Mouse (Mus musculus) hindbrain, embryonic 14.5 days (tissue): ENCODE measurements at regions not wholly inside any gene's neighbourhood (a gene's known extent, or its start where the extent isn't known, plus 50 kb on each side); places are given as distances from the start of the nearest gene placed in this dataset.
"Not testable (repeated sequence)": the region's sequence is repeated elsewhere in the genome, so short reads cannot be mapped to it uniquely, and the experiment has no call there.

Source experiments
- ATAC-seq: fragments of 200-750 bp; cut with Nextera tagmentation; 2 replicates; pipeline ENCODE4 v1.8.0; 2017; ENCODE audit warnings: moderate number of reproducible peaks, mild to moderate bottlenecking, moderate TSS enrichment, moderate library complexity; ENCODE audit not compliant: low FRiP score
- DNase-seq: peaks from one replicate; pipeline ENCODE4 v3.0.0-alpha.2; 2015; ENCODE audit warnings: low spot score
- H3K27ac ChIP-seq: fragments of 300-500 bp; sonication (generic); 2 replicates; pipeline ENCODE4 v1.5.1; 2014; ENCODE audit warnings: mild to moderate bottlenecking, moderate library complexity
- H3K27me3 ChIP-seq: fragments of 300-500 bp; sonication (generic); 2 replicates; pipeline ENCODE4 v1.6.1; 2014; ENCODE audit warnings: mild to moderate bottlenecking, low read length, mixed read lengths; ENCODE audit not compliant: control insufficient read depth, insufficient read depth
- H3K36me3 ChIP-seq: fragments of 300-500 bp; sonication (generic); replicated peaks from 2 replicates; pipeline ENCODE4 v1.6.1; 2014; ENCODE audit not compliant: control insufficient read depth, insufficient read depth
- H3K4me1 ChIP-seq: fragments of 300-500 bp; sonication (generic); replicated peaks from 2 replicates; pipeline ENCODE4 v1.6.1; 2014; ENCODE audit warnings: antibody characterized with exemption, low read length, mixed read lengths; ENCODE audit not compliant: control insufficient read depth, insufficient read depth
- H3K4me2 ChIP-seq: fragments of 300-500 bp; sonication (generic); replicated peaks from 2 replicates; pipeline ENCODE4 v1.6.1; 2014; ENCODE audit warnings: mild to moderate bottlenecking, moderate library complexity
- H3K4me3 ChIP-seq: fragments of 300-500 bp; sonication (generic); replicated peaks from 2 replicates; pipeline ENCODE4 v1.5.1; 2014; ENCODE audit warnings: mild to moderate bottlenecking, low read length
- H3K9ac ChIP-seq: fragments of 300-500 bp; sonication (generic); 2 replicates; pipeline ENCODE4 v1.6.1; 2014
- H3K9me3 ChIP-seq: fragments of 300-500 bp; sonication (generic); 2 replicates; pipeline ENCODE4 v1.6.1; 2016; ENCODE audit warnings: low read length; ENCODE audit not compliant: control insufficient read depth
- WGBS: fragments of 180-500 bp; shearing (Covaris S2); extraction: QIAGEN DNeasy Blood & Tissue Kit; methylation state at CpG from one replicate; pipeline ENCODE4 v1.1.7; 2014; 5-methylcytosine and 5-hydroxymethylcytosine counted together

DNA sequence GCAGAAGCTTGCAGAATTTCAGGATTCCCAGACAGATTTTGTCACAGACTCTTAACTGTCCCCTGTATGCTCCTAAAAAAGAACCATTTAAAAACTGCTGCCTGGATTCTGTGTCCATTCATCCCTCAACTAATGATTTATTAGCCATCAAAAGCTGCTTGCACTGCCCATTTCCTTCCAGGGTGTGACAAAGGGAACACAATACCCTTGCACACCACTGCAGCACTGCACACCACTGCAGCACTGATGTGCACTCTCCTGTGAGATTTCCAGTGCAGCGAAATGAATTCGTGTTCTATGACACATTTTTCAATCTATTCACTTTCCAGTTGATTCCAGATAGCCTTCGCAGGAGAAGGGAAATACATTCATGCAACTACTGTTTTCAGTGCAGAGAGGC, 555.0 kb upstream of the Adamts5 start:
- WGBS: 70% methylated on average over 3 of the region's 3 CpGs
- DNase-seq (no peak), ATAC-seq (no peak)
- H3K9me3 ChIP-seq: no peaks in the 10 kb centered on the region
- H3K36me3 ChIP-seq: no peaks in the 10 kb centered on the region
- H3K4me3 ChIP-seq: no peak overlapping the region
- no peak overlapping the region for H3K4me2 ChIP-seq
- H3K4me1 ChIP-seq: no peaks in the 10 kb centered on the region
- no peaks in the 10 kb centered on the region for H3K27me3 ChIP-seq
- H3K9ac ChIP-seq: no peak overlapping the region
- H3K27ac ChIP-seq: no peak overlapping the region

DNA sequence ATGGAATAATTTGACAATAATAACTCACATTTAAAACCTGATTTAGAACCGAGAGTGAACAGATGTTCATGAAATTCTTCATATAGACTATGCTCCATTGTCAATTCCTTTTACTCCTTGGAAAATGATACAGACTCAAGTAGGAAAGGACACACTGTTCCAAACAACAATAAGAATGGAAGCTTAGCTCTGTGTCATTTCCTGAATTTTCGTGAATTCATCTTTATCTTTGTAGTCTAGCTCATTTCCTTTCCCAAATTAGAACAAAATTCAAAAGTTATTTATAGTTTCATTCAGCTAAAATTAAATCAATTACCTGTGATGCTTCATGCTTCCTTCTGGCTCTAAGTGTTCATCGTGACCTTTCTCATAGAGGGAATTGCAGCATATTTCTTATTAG, 553.2 kb upstream of the Adamts5 start:
- 81% methylated on average over 3 of the region's 3 CpGs for WGBS
- H3K36me3 ChIP-seq: no peaks in the 10 kb centered on the region

GRCm38 (mm10) chr16:86454031-86454430, 552.4 kb upstream of the Adamts5 start:
- no peak overlapping the region for H3K9ac ChIP-seq
- no peak overlapping the region for H3K4me3 ChIP-seq
- H3K4me2 ChIP-seq: no peak overlapping the region
- no peaks in the 10 kb centered on the region for H3K4me1 ChIP-seq
- no peaks in the 10 kb centered on the region for H3K36me3 ChIP-seq
- no peak for ATAC-seq
- H3K27me3 ChIP-seq: no peaks in the 10 kb centered on the region
- no peaks in the 10 kb centered on the region for H3K9me3 ChIP-seq
- no peak overlapping the region for H3K27ac ChIP-seq
- DNase-seq: no peak

More for the DNA sequence above, 553.2 kb upstream of the Adamts5 start:
- H3K4me2 ChIP-seq: no peak overlapping the region
- no peak overlapping the region for H3K4me3 ChIP-seq
- no peak overlapping the region for H3K9ac ChIP-seq
- ATAC-seq (no peak), DNase-seq (no peak)
- H3K4me1 ChIP-seq: no peaks in the 10 kb centered on the region
- H3K27ac ChIP-seq: no peak overlapping the region
- no peaks in the 10 kb centered on the region for H3K27me3 ChIP-seq
- no peaks in the 10 kb centered on the region for H3K9me3 ChIP-seq

GRCm38 (mm10) chr16:86448478-86449160, 547.0 kb upstream of the Adamts5 start:
- WGBS: 39% methylated on average over 1 of the region's 1 CpGs
- no peak for ATAC-seq

DNA sequence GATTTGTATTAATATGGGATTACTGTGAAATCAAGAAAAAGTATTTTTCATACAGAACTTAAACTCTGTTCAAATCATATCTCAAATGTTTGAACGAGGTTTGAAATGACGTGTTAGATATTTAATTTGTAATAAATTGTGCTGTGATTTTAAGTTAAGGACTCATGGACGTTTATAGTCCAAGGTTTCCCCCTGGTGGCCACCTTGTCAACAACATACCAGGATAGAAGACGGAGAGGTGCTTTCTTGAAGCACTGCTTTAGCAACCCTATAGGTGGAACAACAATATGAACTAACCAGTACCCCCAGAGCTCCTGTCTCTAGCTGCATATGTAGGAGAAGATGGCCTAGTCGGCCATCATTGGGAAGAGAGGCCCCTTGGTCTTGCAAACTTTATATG, 517.8 kb upstream of the Adamts5 start:
- DNase-seq (peak; percentile 81), ATAC-seq (peak; percentile 72; the same call in 1 of the 2 replicates)
- WGBS: 13% methylated on average over 5 of the region's 5 CpGs
- H3K9me3 ChIP-seq, H3K27ac ChIP-seq, H3K9ac ChIP-seq, H3K4me1 ChIP-seq, H3K36me3 ChIP-seq, H3K27me3 ChIP-seq, H3K4me2 ChIP-seq, H3K4me3 ChIP-seq: not testable (repeated sequence)

More at GRCm38 (mm10) chr16:86448478-86449160, 547.0 kb upstream of the Adamts5 start:
- H3K9me3 ChIP-seq: no peaks in the 10 kb centered on the region
- no peaks in the 10 kb centered on the region for H3K4me1 ChIP-seq
- peak; percentile 10 for DNase-seq
- H3K27me3 ChIP-seq: no peaks in the 10 kb centered on the region
- H3K4me3 ChIP-seq: no peak overlapping the region
- H3K36me3 ChIP-seq: no peaks in the 10 kb centered on the region
- no peak overlapping the region for H3K9ac ChIP-seq
- H3K27ac ChIP-seq: no peak overlapping the region
- H3K4me2 ChIP-seq: no peak overlapping the region

GRCm38 (mm10) chr16:86404309-86404708, 502.7 kb upstream of the Adamts5 start:
- no peaks in the 10 kb centered on the region for H3K9me3 ChIP-seq
- H3K4me3 ChIP-seq: no peak overlapping the region
- H3K27ac ChIP-seq: no peak overlapping the region
- ATAC-seq: no peak
- no peak for DNase-seq
- no peaks in the 10 kb centered on the region for H3K27me3 ChIP-seq
- no peaks in the 10 kb centered on the region for H3K4me1 ChIP-seq
- H3K4me2 ChIP-seq: no peak overlapping the region
- WGBS: 73% methylated on average over 2 of the region's 2 CpGs
- H3K36me3 ChIP-seq: no peaks in the 10 kb centered on the region
- H3K9ac ChIP-seq: no peak overlapping the region

DNA sequence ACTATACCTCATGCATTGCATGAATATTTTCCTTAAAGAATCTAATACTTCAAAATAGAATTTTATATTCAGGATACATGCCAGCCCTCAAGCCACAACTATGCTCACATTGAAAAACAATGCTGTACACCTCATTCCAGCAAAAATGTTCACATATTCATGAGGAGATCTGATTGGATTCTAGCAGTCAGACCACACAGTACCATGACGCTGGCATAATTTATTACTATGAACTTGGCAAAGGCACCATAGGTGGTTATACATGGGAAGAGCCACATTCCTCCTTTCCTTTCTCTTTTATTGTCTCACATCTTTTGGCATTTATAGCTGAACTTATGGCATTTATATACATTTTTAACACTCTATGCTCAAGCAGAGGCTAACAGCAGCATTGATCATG, 499.8 kb upstream of the Adamts5 start:
- no peak overlapping the region for H3K4me3 ChIP-seq
- no peaks in the 10 kb centered on the region for H3K9me3 ChIP-seq
- 70% methylated on average over 1 of the region's 1 CpGs for WGBS
- no peaks in the 10 kb centered on the region for H3K36me3 ChIP-seq
- H3K27ac ChIP-seq: no peak overlapping the region
- no peaks in the 10 kb centered on the region for H3K27me3 ChIP-seq
- ATAC-seq (no peak), DNase-seq (no peak)
- H3K4me1 ChIP-seq: no peaks in the 10 kb centered on the region
- no peak overlapping the region for H3K4me2 ChIP-seq
- no peak overlapping the region for H3K9ac ChIP-seq

DNA sequence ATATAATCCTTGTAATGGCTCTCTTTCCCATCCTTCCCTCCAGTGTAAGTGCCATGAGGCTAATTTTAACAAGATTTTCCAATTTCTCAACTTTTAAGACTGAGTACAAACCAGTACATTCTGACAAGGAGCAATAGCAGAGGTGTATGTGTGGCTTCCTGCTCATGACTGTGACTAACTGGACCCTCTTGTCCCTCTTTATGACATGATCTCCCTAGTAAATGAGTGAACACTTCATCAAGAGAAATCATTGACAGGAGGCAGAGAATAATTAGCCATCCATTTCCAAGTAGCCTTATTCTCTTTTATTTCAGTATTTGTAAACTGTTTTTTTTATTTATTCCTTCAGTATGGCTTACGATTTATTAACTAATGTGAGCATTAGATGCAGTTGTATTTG, 497.7 kb upstream of the Adamts5 start:
- H3K27ac ChIP-seq: no peak overlapping the region
- 92% methylated on average over 1 of the region's 1 CpGs for WGBS
- no peak overlapping the region for H3K4me2 ChIP-seq
- H3K27me3 ChIP-seq: no peaks in the 10 kb centered on the region
- H3K4me1 ChIP-seq: no peaks in the 10 kb centered on the region
- H3K9me3 ChIP-seq: no peaks in the 10 kb centered on the region
- DNase-seq (no peak), ATAC-seq (no peak)
- no peaks in the 10 kb centered on the region for H3K36me3 ChIP-seq
- no peak overlapping the region for H3K9ac ChIP-seq
- H3K4me3 ChIP-seq: no peak overlapping the region

- no peak overlapping the region for H3K9ac ChIP-seq
Observed at GRCm38 (mm10) chr16:86397521-86397920, 495.9 kb upstream of the Adamts5 start.

More at GRCm38 (mm10) chr16:86397521-86397920, 495.9 kb upstream of the Adamts5 start:
- Histone ChIP-seq H3K27me3 (no peaks in the 10 kb centered on the region), H3K4me2 (no peak overlapping the region), H3K36me3 (no peaks in the 10 kb centered on the region), H3K4me3 (no peak overlapping the region), H3K4me1 (no peaks in the 10 kb centered on the region), H3K9me3 (no peaks in the 10 kb centered on the region), H3K27ac (no peak overlapping the region)
- ATAC-seq: no peak
- 87% methylated on average over 2 of the region's 2 CpGs for WGBS
- DNase-seq: no peak
